Mouse (Mus musculus) MEL (cell line): ENCODE measurements around the gene Dgcr8. TPM values are rescaled to one million over a fixed set of nuclear protein-coding genes. Genes with fewer than 3 reads are reported as not detected.
A peak's percentile ranks its signal among the peaks of the same experiment; 100 is the strongest.

Experiments used
- DNase-seq: peaks from one replicate; pipeline ENCODE4 v3.0.0; 2011; ENCODE audit warnings: low read depth, low spot score
- H3K27ac ChIP-seq: 2 replicates; pipeline ENCODE4 v1.5.1; 2012; ENCODE audit warnings: low read depth, mild to moderate bottlenecking, control low read depth, low read length, moderate library complexity; ENCODE audit not compliant: control insufficient read depth
- H3K27me3 ChIP-seq, 2 experiments: fragments of 150-350 bp in 1 of 2; sonication (generic) in 1 of 2; 2 replicates each; pipeline ENCODE4 v1.6.1; 2012; ENCODE audit warnings: low read length in 2 of 2, mild to moderate bottlenecking in 2 of 2, improper control_type of control experiment in 1 of 2, moderate library complexity in 1 of 2; ENCODE audit not compliant: insufficient read depth in 2 of 2, control insufficient read depth in 1 of 2
- H3K36me3 ChIP-seq, 2 experiments: 2 replicates each; pipeline ENCODE4 v1.6.1; 2012 to 2014; ENCODE audit warnings: low read length in 2 of 2, improper control_type of control experiment in 1 of 2, inconsistent platforms in 1 of 2, mild to moderate bottlenecking in 1 of 2; ENCODE audit not compliant: insufficient read depth in 2 of 2, control insufficient read depth in 1 of 2
- H3K4me1 ChIP-seq, 2 experiments: fragments of 150-350 bp in 1 of 2; sonication (generic) in 1 of 2; 2 replicates each; pipeline ENCODE4 v1.6.1; 2012; ENCODE audit warnings: low read length in 2 of 2, improper control_type of control experiment in 1 of 2, mild to moderate bottlenecking in 1 of 2; ENCODE audit not compliant: insufficient read depth in 2 of 2, control insufficient read depth in 1 of 2
- H3K4me3 ChIP-seq, 2 experiments: fragments of 150-350 bp in 1 of 2; sonication (generic) in 1 of 2; 2 replicates each; pipeline ENCODE4 v1.5.1; 2012; ENCODE audit warnings: low read depth in 2 of 2, low read length in 2 of 2, mild to moderate bottlenecking in 2 of 2, moderate library complexity in 2 of 2, control low read depth in 1 of 2, improper control_type of control experiment in 1 of 2; ENCODE audit not compliant: control insufficient read depth in 1 of 2, insufficient read depth in 1 of 2
- H3K79me2 ChIP-seq: 2 replicates; pipeline ENCODE4 v1.6.1; 2012; ENCODE audit warnings: mild to moderate bottlenecking, low read length, moderate library complexity; ENCODE audit not compliant: control insufficient read depth, poor library complexity, insufficient read depth
- H3K9ac ChIP-seq: 2 replicates; pipeline ENCODE4 v1.6.1; 2012; ENCODE audit warnings: low read depth, mild to moderate bottlenecking, control low read depth, low read length, moderate library complexity; ENCODE audit not compliant: control insufficient read depth, poor library complexity, severe bottlenecking
- H3K9me3 ChIP-seq: fragments of 150-350 bp; sonication (generic); replicated peaks from 2 replicates; pipeline ENCODE4 v1.6.1; 2012; ENCODE audit warnings: mild to moderate bottlenecking, low read length, improper control_type of control experiment, moderate library complexity; ENCODE audit not compliant: insufficient read depth
- CHD1 ChIP-seq: IDR thresholded peaks from 2 replicates; pipeline ENCODE4 v1.6.1; 2012; ENCODE audit warnings: low read depth, mild to moderate bottlenecking, inconsistent platforms, low read length, improper control_type of control experiment
- CHD2 ChIP-seq: IDR thresholded peaks from 2 replicates; pipeline ENCODE4 v1.6.1; 2011; ENCODE audit warnings: low read length, improper control_type of control experiment
- CTCF ChIP-seq, 3 experiments: IDR thresholded peaks in 2 of 3; conservative IDR thresholded peaks in 1 of 3; 2 replicates each; pipeline ENCODE4 v1.5.1; 2011 to 2012; ENCODE audit warnings: low read length in 3 of 3, low read depth in 2 of 3, mild to moderate bottlenecking in 2 of 3, improper control_type of control experiment in 1 of 3, inconsistent platforms in 1 of 3, mixed read lengths in 1 of 3, moderate library complexity in 1 of 3; ENCODE audit not compliant: control insufficient read depth in 1 of 3, insufficient read depth in 1 of 3, poor library complexity in 1 of 3, severe bottlenecking in 1 of 3
- E2F4 ChIP-seq: IDR thresholded peaks from 2 replicates; pipeline ENCODE4 v1.6.1; 2011; ENCODE audit warnings: low read depth, low read length, improper control_type of control experiment, borderline replicate concordance
- ELF1 ChIP-seq: IDR thresholded peaks from 2 replicates; pipeline ENCODE4 v1.6.1; 2014; ENCODE audit warnings: low read depth, mild to moderate bottlenecking, inconsistent platforms, low read length, improper control_type of control experiment, moderate library complexity
- EP300 ChIP-seq, 2 experiments: IDR thresholded peaks; 2 replicates each; pipeline ENCODE4 v1.6.1; 2011; ENCODE audit warnings: improper control_type of control experiment in 2 of 2, low read length in 2 of 2, low read depth in 1 of 2, mild to moderate bottlenecking in 1 of 2
- ETS1 ChIP-seq: IDR thresholded peaks from 2 replicates; pipeline ENCODE4 v1.6.1; 2012; ENCODE audit warnings: low read depth, mild to moderate bottlenecking, inconsistent platforms, low read length, improper control_type of control experiment, moderate library complexity
- GATA1 ChIP-seq: IDR thresholded peaks from 2 replicates; pipeline ENCODE4 v1.6.1; 2011; ENCODE audit warnings: low read depth, low read length, improper control_type of control experiment
- JUND ChIP-seq: IDR thresholded peaks from 2 replicates; pipeline ENCODE4 v1.6.1; 2011; ENCODE audit warnings: low read depth, mild to moderate bottlenecking, improper control_type of control experiment, low read length
- MAFK ChIP-seq: IDR thresholded peaks from 2 replicates; pipeline ENCODE4 v1.6.1; 2011; ENCODE audit warnings: low read depth, mild to moderate bottlenecking, low read length, improper control_type of control experiment, borderline replicate concordance
- MAX ChIP-seq: IDR thresholded peaks from 2 replicates; pipeline ENCODE4 v1.6.1; 2011; ENCODE audit warnings: low read length, improper control_type of control experiment
- MAZ ChIP-seq: IDR thresholded peaks from 2 replicates; pipeline ENCODE4 v1.6.1; 2012; ENCODE audit warnings: low read depth, mild to moderate bottlenecking, inconsistent platforms, low read length, improper control_type of control experiment
- MEF2A ChIP-seq: IDR thresholded peaks from 2 replicates; pipeline ENCODE4 v1.6.1; 2014; ENCODE audit warnings: low read depth, mild to moderate bottlenecking, inconsistent platforms, low read length, improper control_type of control experiment; ENCODE audit not compliant: poor library complexity, insufficient replicate concordance, severe bottlenecking; ENCODE audit errors: extremely low read depth
- MXI1 ChIP-seq: IDR thresholded peaks from 2 replicates; pipeline ENCODE4 v1.6.1; 2011; ENCODE audit warnings: mild to moderate bottlenecking, low read depth, low read length, improper control_type of control experiment
- MYC ChIP-seq: IDR thresholded peaks from 2 replicates; pipeline ENCODE4 v1.6.1; 2011; ENCODE audit warnings: low read depth, mild to moderate bottlenecking, low read length, improper control_type of control experiment, moderate library complexity
- POLR2AphosphoS2 ChIP-seq: IDR thresholded peaks from 2 replicates; pipeline ENCODE4 v1.6.1; 2011; ENCODE audit warnings: low read length, improper control_type of control experiment
- POLR2AphosphoS5 ChIP-seq: IDR thresholded peaks from 2 replicates; pipeline ENCODE4 v1.6.1; 2012; ENCODE audit warnings: low read depth, borderline replicate concordance, mild to moderate bottlenecking, inconsistent platforms, low read length, moderate library complexity, mixed read lengths
- RAD21 ChIP-seq: IDR thresholded peaks from 2 replicates; pipeline ENCODE4 v1.6.1; 2011; ENCODE audit warnings: mild to moderate bottlenecking, low read depth, low read length, improper control_type of control experiment
- RCOR1 ChIP-seq: IDR thresholded peaks from 2 replicates; pipeline ENCODE4 v1.6.1; 2012; ENCODE audit warnings: low read depth, mild to moderate bottlenecking, inconsistent platforms, low read length, improper control_type of control experiment
- SIN3A ChIP-seq: IDR thresholded peaks from 2 replicates; pipeline ENCODE4 v1.6.1; 2012; ENCODE audit warnings: low read length, improper control_type of control experiment, inconsistent platforms
- SMC3 ChIP-seq: IDR thresholded peaks from 2 replicates; pipeline ENCODE4 v1.6.1; 2011; ENCODE audit warnings: low read depth, low read length, improper control_type of control experiment
- TAL1 ChIP-seq: IDR thresholded peaks from 2 replicates; pipeline ENCODE4 v1.6.1; 2012; ENCODE audit warnings: mild to moderate bottlenecking, inconsistent platforms, low read length, moderate library complexity, mixed read lengths
- TBP ChIP-seq: IDR thresholded peaks from 2 replicates; pipeline ENCODE4 v1.8.0; 2011; ENCODE audit warnings: low read depth, low read length, improper control_type of control experiment
- TCF12 ChIP-seq: IDR thresholded peaks from 2 replicates; pipeline ENCODE4 v1.6.1; 2014; ENCODE audit warnings: low read depth, mild to moderate bottlenecking, inconsistent platforms, low read length, improper control_type of control experiment, moderate library complexity
- UBTF ChIP-seq: IDR thresholded peaks from 2 replicates; pipeline ENCODE4 v1.6.1; 2012; ENCODE audit warnings: low read depth, mild to moderate bottlenecking, inconsistent platforms, low read length, improper control_type of control experiment, moderate library complexity, borderline replicate concordance; ENCODE audit not compliant: insufficient read depth
- USF1 ChIP-seq: IDR thresholded peaks from 2 replicates; pipeline ENCODE4 v1.6.1; 2014; ENCODE audit warnings: low read depth, mild to moderate bottlenecking, inconsistent platforms, low read length, improper control_type of control experiment, moderate library complexity
- USF2 ChIP-seq, 2 experiments: IDR thresholded peaks; 2 replicates each; pipeline ENCODE4 v1.6.1; 2011 to 2012; ENCODE audit warnings: improper control_type of control experiment in 2 of 2, low read length in 2 of 2, borderline replicate concordance in 1 of 2, inconsistent platforms in 1 of 2, low read depth in 1 of 2, mild to moderate bottlenecking in 1 of 2; ENCODE audit not compliant: insufficient read depth in 1 of 2
- ZKSCAN1 ChIP-seq: IDR thresholded peaks from 2 replicates; pipeline ENCODE4 v1.6.1; 2012; ENCODE audit warnings: low read depth, mild to moderate bottlenecking, inconsistent platforms, low read length, improper control_type of control experiment, moderate library complexity
- ZMIZ1 ChIP-seq: IDR thresholded peaks from 2 replicates; pipeline ENCODE4 v1.6.1; 2012; ENCODE audit warnings: low read depth, mild to moderate bottlenecking, inconsistent platforms, low read length, improper control_type of control experiment, moderate library complexity
- ZNF384 ChIP-seq: IDR thresholded peaks from 2 replicates; pipeline ENCODE4 v1.6.1; 2012; ENCODE audit warnings: low read depth, mild to moderate bottlenecking, inconsistent platforms, low read length, improper control_type of control experiment
- polyA plus RNA-seq, 2 experiments: library from polyadenylated mRNA; stranded (reverse) in 1 of 2; unstranded in 1 of 2; fragments of >175 nt in 1 of 2; fragments of >200 nt in 1 of 2; gene quantifications; 2 replicates each; pipeline versions ENCODE4 v1.2.1 to v1.2.4; 2012; ENCODE audit warnings: low replicate concordance in 2 of 2, low read depth in 1 of 2; ENCODE audit not compliant: insufficient read length in 2 of 2, insufficient read depth in 1 of 2, missing spikeins in 1 of 2
- total RNA-seq: library from RNA; depleted of rRNA; stranded (reverse); fragments of 300-350 nt; gene quantifications from 2 replicates; pipeline ENCODE4 v1.2.3, GENCODE M21; 2012

The Dgcr8 gene
- total and polyA plus RNA-seq, 3 experiments, result 39.6 to 40.3 TPM; not detected in 1

DNA sequence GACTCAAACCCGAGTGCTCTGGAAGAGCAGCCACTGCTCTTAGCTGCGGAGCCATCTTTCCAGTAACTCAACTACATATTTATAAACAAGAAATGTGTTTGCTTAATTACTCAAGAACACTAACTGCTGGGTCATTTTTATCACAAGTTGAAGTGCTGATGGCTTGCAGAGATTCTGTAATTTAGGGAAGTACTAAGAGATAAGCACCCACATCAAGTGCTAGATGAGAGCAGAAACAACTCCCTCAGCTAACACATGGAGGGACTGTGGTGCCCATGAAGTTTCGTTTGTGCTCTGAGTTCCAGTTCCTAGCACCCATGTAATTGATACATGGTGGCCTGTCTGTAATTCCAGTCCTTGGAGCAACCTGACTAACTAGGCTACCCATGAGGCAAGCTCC is 29.9 kb upstream of the Dgcr8 start:
- Histone ChIP-seq H3K9ac (no peak overlapping the region), H3K36me3 (peaks cover 13 to 20% of the 10 kb centered on the region in 2 experiments)

DNA sequence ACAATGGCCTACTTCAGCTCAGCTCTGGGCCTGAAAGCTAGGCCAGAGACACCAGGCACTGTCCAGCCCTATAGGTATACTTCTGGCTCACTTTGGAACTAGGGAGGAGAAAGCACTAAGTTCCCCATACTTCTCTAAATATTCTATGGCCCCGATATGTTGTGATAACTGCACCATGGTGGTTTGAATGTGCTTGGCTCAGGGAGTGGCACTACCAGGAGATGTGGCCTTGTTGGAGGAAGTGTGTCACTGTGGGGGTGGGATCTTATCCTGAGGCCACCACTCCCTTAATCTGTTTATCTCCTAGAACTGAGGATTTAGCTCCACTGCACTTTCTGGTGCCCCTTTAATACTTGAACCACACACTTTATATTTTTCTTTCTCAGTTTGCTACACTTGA is 19.1 kb upstream of the Dgcr8 start:
- no peaks in the 10 kb centered on the region for H3K79me2 ChIP-seq
- peak overlapping the region; percentile 39 for H3K9ac ChIP-seq
- H3K27ac ChIP-seq, result peak overlapping the region; percentile 92
- DNase-seq, result peak; percentile 88
- H3K4me1 ChIP-seq, result peaks cover 9 to 19% of the 10 kb centered on the region in 2 experiments
- no peaks in the 10 kb centered on the region for H3K27me3 ChIP-seq
- H3K36me3 ChIP-seq, result peaks cover 5 to 20% of the 10 kb centered on the region in 2 experiments
- H3K9me3 ChIP-seq, result no peaks in the 10 kb centered on the region
- H3K4me3 ChIP-seq, result no peak overlapping the region
- TF ChIP-seq RAD21, result no peak
- no peak for TF ChIP-seq CHD1
- TF ChIP-seq ETS1, result 0 out of 2 replicates have a peak, but pooled peaks have one; percentile 23
- no peak for TF ChIP-seq ZKSCAN1
- 0 out of 2 replicates have a peak, but pooled peaks have one; percentile 30 for TF ChIP-seq TBP
- TF ChIP-seq MAX, result no peak
- TF ChIP-seq USF1, result no peak
- no peak for TF ChIP-seq ZNF384
- TF ChIP-seq MAZ, result no peak
- TF ChIP-seq SIN3A, result peak; percentile 61
- TF ChIP-seq EP300 (IDR thresholded peaks at IDR 0.05; ENCODE audit: low read depth in 1 of 2, low read length in 2 of 2), result peak; percentile 53 to 63
- no peak for TF ChIP-seq ZMIZ1
- TF ChIP-seq TAL1, result no peak
- peak; percentile 48; the same call in 1 of the 2 replicates for TF ChIP-seq RCOR1
- peak; percentile 36; the same call in 1 of the 2 replicates for TF ChIP-seq POLR2AphosphoS2
- no peak for TF ChIP-seq MEF2A
- TF ChIP-seq CTCF (IDR thresholded peaks at IDR 0.05 in 2 of 3, conservative IDR thresholded peaks at IDR 0.05 in 1 of 3; ENCODE audit: control insufficient read depth in 1 of 3, insufficient read depth in 1 of 3, low read depth in 2 of 3, low read length in 3 of 3, poor library complexity in 1 of 3, severe bottlenecking in 1 of 3), result no peak
- peak; percentile 48; the same call in 1 of the 2 replicates for TF ChIP-seq TCF12
- peak; percentile 61 for TF ChIP-seq GATA1
- TF ChIP-seq UBTF, result no peak
- TF ChIP-seq MAFK, result no peak
- TF ChIP-seq USF2 (IDR thresholded peaks at IDR 0.05; ENCODE audit: borderline replicate concordance in 1 of 2, insufficient read depth in 1 of 2, low read depth in 1 of 2, low read length in 2 of 2), result no peak
- no peak for TF ChIP-seq SMC3
- no peak for TF ChIP-seq ELF1
- no peak for TF ChIP-seq POLR2AphosphoS5
- TF ChIP-seq JUND, result no peak

More for the DNA sequence above, 29.9 kb upstream of the Dgcr8 start:
- no peak overlapping the region for H3K27ac ChIP-seq
- no peaks in the 10 kb centered on the region for H3K9me3 ChIP-seq
- H3K4me1 ChIP-seq, result peaks cover 10 to 12% of the 10 kb centered on the region in 2 experiments
- TF ChIP-seq RCOR1 (peak; percentile 81), E2F4 (no peak), JUND (no peak), MXI1 (peak; percentile 81), MYC (peak; percentile 69), POLR2AphosphoS5 (no peak), USF2 (IDR thresholded peaks at IDR 0.05; ENCODE audit: borderline replicate concordance in 1 of 2, insufficient read depth in 1 of 2, low read depth in 1 of 2, low read length in 2 of 2) (no peak), SIN3A (peak; percentile 55), CHD2 (no peak), ETS1 (peak; percentile 44; the same call in 1 of the 2 replicates), GATA1 (peak; percentile 86), EP300 (IDR thresholded peaks at IDR 0.05; ENCODE audit: low read depth in 1 of 2, low read length in 2 of 2) (peak; percentile 70 to 82; a peak in 3 of 4 replicates), TCF12 (peak; percentile 54), MAX (0 out of 2 replicates have a peak, but pooled peaks have one; percentile 22)
- no peak overlapping the region for H3K4me3 ChIP-seq
- no peaks in the 10 kb centered on the region for H3K27me3 ChIP-seq
- H3K79me2 ChIP-seq, result no peaks in the 10 kb centered on the region
- peak; percentile 42 for DNase-seq
